Mouse (Mus musculus): Measurements from ENCODE around the gene Mxd1.
A peak's percentile ranks its signal among the peaks of the same experiment; 100 is the strongest.

The Mxd1 gene

DNA sequence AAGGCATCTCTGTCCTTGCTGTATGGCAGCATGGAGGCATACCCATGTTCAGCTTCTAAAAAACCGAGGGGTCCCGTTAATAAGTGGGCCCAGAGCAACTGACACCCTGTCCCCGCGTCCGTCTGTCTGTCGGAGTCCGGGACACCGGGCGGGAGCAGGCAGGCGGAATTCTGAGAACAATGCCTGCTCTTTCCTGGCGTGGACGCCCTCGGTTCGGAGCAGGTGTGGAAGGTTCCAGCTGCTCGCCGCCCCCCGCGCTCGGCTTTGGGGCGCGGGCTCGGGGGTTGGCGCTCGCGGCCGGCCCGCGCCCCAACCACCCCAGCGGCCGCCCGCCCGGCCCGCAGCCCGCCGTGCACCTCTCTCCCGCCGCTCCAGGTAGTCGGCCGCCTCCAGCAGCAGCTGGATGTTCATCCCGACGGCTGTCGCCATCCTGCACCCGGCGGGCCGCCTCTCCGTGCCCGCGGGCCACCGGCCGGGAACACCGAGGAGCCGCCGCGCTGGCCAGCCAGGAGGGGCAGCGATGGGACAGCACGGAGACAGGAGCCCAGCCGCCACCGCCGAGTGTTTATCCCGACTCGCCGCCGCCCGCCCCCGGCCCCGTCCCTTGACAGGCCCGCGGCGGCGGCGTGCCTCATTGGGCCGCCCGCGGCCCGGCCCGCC lies at the start of gene Mxd1:
Gene Mxd1 (minus strand): TSS at position 582 of the 660 bp plus-strand sequence.
- DNase-seq, result no peak

DNA sequence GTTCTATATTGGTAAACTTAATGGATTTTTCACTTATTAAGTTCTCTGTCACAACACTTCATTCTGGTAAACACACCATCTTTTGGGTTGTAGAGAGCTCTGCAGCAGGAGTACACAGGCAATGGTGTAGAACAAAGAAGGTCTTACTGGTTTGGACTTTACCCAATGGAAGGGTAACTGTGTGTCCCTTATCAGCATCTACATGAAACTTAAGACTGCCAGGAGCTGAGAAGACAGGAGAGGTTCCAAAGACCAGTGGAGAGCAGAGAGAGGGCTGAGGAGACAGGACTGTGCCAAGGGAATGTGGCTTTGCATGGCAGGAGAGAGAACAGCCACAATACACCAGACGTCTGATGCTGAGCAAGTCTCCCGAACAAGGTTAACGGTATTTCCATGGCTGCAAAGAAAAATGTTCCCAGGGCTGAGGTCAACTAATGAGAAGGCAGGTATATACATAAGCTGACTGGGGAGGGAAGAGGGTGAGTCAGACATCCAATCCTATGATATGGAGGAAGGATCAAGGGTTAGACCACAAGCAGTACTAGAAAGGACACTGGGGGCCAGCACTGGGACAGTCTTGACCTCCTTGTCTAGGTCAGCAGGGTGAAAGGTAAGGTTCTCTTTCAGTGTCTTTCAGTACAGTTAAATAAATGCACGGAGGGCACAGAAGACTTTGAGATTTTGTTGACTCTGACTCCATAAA lies 39.3 kb upstream of the Mxd1 start:
- DNase-seq, result no peak

DNA sequence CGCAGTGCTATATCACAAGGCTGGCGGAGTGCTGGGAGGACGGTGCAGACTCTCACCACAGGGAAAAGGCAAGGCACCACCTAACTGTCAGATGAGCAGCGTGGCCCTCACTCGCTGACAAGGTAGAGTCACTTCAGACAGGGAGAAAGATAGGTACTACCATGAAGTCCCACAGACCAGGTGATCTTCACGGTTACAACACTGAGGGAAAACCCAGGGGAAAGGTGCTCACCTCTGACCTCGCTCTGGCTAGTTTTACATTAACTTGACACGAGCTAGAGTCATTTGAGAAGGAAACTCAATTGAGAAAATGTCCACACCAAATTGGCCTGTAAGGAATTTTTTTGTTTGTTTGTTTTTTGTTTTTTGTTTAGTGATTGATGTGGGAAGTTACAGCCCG lies 33.6 kb upstream of the Mxd1 start:
- no peak for DNase-seq

DNA sequence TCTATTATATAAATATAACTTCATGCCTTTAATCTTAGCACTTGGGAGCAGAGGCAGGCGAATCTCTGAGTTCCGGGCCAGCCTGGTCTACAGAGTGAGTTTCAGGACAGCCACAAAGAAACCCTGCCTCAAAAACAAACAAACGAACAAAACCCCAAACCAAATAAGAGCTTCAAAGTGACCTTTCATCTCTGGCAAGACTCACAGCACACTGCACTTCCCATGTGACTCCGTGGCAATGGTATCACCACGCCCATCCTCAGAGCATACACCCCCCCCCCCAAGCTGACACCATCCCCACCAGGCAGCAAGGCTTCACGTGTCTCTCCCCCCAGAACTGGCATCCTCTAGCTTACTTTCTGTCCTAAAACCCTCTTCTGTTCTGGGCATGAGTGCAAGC lies 28.9 kb upstream of the Mxd1 start:
- no peak for DNase-seq

DNA sequence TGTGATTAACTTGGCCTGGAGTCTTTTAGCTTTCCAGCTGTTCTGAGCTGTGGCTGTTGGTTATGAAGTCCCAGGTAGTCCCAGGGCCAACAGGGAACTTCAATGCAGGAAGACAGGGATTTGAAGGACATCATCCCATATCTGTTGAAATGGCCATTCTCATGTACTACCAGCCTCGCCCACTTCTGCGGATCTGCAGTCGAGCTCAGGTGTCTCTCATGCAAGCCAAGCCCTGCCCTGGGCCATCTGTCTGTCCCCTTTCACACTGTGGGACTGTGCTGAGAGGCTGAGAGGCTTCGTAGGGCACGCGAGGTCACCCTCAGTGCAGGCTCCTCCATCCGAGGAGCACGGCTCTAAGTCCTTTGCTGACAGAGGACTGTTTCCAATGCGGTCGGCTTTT lies 27.3 kb upstream of the Mxd1 start:
- DNase-seq, result no peak

DNA sequence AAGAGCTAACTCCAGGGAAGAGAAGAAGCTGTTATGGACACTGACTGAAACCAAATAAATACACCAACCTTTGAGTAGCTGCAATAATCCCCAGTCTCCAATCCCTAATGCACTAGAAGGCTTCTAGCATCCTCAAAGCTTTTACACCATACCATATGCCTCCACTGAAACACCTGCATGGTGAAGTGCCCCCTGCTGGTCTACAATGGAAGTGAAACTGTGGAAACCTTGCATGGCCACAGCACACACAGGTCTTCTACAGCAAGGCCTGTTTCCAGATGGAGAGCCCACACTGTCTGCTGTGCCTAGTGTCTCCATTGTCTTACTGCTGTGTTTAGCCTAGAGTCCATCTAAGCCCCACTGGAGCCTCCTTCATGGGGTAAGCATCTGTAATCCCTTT lies 25.5 kb upstream of the Mxd1 start:
- peak; percentile 46 to 82 for DNase-seq

DNA sequence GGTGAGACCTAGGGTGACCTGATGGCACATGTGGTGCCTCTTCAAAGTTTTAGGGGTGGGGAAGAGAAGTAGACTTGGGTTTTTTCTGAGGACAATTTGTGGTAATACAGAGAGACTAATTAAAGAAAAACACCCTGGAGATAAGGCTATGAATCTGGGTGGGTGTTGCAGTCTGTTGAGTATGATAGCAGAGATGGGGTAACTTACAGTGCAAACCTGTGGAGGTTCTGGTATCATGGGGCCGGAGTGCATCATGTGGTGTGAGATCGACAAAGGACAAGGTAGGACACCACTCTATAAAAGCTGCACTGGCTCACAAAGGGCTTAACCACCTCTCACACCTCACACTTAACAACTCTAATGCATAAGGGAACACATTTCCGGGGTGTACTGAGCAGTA lies 20.7 kb upstream of the Mxd1 start:
- no peak for DNase-seq

DNA sequence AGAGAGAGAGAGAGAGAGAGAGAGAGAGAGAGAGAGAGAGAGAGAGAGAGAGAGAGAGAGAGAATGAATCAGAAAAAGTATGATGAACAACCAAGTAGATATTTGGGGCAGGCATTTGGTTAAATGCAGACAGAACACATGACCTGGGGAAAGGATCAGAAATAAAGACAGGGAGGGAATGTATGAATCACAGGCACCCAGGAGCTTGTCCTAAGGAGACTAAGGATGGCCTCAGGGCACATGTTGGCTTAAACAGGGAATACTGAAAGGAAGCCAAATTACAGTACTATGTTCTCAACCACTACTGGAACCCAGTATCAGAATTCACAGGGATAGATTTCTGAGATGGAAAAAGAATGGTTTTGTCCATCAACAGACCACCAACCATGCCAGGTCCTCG lies 18.0 kb upstream of the Mxd1 start:
- DNase-seq, result no peak

DNA sequence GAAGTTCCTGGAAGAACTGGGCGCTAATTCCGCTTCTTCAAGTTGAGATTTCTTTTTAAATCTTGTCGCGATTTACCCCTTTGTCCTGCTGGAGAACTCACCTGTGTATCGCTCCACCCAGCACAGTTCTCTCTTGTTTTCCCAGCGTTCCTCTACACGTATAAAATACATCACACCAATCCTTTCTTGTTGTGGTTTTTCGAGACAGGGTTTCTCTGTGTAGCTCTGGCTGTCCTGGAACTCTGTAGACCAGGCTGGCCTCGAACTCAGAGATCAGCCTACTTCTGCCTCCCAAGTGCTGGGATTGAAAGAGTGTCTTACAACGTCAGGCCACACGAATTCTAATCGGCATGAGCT lies 15.7 kb upstream of the Mxd1 start:
- no peak for DNase-seq

DNA sequence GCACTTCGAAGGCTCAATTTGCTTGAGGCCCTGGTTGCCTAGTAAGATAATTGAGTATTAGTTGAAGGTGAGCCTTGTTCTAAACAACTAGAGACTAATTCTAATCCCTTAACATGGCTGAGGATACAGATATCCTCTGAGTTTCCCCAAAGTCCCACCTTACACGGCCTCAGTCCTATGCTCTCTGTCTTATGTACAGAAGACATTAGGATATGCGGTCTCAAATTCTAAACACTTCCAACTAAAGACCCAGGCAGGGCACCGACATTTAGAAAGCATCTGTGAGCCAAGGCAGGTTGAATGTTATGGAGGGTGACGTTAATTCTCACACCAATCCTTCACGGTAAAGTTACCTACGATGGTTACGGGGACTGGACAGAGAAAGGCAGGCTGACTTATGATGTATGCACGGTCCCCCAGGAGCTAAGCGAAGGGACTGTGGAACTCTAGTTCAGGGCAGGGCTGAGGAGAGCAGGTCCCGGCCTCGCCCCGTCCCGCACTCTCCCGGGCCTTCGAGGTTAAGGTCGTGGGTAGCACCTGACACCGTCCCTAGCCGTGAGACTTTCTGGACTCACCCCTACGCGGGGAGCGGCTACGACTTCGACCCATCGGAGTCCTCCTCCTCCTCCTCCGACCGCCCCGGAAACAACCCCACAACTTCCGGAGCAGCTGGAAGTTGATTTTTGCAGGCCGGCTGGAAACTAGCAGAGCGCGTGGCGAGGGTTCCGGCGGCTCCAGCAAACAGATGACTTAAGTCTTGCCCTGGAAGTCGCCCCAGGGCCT lies 15.1 kb upstream of the Mxd1 start, which contains the start of gene Snrnp27:
Gene Snrnp27 (minus strand): TSS at position 651 of the 783 bp plus-strand sequence.
- peak; percentile 92 to 94 for DNase-seq

DNA sequence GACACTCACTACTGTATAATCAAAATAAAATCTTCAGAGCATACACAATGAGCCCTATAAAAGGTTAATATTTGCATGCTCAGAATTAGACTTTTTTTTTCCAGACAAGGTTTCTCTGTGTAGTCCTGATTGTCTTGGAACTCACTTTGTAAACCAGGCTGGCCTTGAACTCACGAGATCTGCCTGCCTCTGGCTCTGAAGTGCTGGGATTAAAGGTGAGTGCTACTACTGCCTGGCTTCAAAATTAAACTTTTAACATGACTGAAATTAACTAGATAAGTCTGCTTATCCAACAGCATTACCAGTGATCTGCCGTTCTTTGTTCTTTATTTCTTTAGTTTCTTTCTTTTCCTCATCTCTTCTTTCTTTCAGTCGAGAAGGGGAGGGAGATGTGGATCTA lies 12.3 kb upstream of the Mxd1 start:
- DNase-seq, result no peak

DNA sequence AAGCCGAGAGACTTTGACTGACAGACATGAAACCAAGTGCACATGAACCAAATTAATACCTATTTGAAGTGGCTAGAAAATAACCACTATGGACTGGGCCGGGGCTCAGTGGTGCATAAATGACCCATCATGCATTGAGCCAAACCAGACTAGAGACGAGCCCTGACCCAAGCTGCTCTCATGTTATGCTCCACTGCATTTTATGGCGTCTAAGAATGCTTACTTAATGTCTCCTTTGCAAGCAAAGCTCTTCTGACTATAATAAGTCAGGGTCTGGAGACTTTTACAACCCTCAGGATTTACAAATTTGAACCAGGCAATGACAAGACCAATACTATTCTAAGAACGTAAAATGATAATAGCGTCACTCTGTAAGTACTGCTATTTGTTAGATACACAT lies 9.4 kb upstream of the Mxd1 start:
- DNase-seq, result peak; percentile 63 to 82

DNA sequence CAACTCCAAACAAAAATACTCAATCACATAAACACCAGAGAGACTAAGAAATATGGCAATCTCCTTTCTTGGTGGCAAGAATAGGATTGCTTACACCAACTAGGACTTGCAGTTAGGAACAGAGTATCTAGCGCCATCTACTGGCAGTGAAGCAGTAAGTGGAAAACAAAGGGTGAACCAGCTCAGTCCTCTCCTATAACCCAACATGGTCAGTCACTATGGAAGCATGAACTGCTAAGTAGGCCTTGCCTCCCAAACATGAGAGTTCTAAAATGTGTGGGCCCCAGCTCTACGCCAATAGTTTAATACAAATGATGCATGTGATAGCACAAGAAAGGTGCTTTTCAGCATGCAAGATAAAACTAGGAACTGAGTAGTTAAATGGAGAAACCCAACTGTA lies 1.9 kb upstream of the Mxd1 start:
- DNase-seq, result peak; percentile 61 to 87

DNA sequence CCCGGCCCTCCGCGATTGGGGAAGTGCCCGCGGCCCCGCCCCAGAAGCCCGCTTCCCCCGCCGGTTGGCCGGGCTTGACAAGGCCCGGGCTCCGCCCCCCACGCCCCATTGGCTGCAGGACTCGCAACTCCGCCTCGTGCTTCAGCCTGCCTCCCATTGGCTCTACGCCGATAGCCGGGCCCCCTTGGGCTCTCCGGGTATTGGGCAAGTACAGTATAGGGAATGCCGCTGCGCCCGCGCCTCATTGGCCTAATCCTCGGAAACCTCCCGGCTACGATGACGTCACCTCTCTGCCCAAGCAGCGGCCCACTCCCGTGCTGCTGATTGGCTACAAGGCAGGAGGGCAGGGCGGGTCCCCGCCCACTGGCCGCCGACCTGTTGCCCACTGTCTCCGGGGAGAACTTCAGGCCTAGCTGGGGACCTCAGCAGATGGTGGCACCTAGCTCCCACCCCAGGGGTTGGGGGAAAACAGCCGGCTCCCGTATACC lies 323 bp upstream of the Mxd1 start:
- peak; percentile 100 for DNase-seq

DNA sequence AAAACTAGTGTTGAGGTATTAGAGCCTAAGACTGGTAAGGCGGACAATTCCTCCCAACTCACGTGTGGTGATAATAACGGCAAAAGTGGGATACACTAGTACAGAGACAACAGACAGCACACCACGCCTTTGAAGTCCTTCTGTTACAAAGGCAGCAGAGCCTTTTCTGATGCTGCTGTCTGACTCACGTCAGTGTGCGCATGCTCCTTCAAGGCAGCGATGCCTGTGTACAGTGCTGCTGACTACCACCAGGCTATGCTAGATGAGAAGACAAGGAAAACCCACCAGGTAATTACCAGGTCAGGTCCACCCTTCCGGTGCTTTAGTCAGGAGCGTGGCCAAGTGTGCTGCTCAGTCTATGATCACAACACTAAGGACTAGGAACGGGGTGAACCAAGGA lies 1.9 kb downstream of the Mxd1 start:
- no peak for DNase-seq

DNA sequence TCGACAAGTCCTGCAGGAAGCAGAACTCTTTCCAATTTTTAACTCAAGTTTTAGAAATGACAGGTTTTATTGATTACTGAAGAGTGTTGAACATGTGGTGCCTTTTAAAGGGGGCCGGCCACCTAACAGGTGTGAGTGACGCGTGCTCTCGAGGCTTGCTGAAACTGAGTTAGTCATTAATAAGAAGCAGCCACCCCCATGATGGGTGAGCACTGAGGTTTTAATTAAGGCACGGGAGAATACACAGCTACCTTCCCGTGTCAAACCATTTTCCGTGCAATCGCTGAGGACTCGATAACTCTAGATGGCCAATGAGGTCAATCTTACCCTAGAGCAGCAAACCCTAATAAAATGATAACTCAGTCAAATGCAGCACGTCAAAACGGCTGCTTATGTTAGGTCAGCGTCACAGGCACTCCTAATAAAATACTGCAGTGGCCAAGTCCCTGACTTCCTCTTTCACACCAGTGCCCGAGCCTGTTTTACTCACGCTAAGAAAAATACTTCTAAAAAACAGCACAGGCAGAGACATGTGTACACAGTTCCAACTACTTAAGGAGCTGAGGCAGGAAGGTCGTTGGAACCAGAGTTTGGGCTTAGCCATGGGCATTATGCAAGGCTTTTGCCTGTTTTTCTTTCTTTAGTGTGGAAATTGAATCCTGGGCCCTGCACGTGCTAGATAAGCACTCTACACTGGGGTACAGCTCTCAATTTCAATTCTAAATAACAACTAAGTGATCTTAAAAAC lies 3.2 kb downstream of the Mxd1 start:
- DNase-seq, result peak; percentile 45 to 53

DNA sequence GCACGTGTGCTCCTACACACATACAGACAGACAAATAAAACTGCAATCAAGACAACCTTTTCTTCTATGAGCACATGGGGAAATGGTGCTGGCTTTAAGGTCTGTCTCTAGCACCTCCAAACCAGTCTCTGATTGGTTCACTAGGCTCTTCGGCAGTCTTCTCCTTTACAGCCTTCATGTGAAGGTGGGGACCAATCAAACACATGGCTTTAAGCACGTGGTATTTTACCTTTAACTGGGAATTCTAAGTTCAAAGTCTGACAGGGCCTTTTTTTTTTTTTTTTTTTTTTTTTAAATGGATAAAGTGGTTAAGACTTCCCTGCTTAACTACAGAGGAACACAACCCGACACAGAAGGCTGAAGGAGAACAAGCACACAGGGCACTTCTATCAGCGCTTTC lies 3.9 kb downstream of the Mxd1 start:
- peak in 1 of 2 experiments; percentile 51 for DNase-seq

DNA sequence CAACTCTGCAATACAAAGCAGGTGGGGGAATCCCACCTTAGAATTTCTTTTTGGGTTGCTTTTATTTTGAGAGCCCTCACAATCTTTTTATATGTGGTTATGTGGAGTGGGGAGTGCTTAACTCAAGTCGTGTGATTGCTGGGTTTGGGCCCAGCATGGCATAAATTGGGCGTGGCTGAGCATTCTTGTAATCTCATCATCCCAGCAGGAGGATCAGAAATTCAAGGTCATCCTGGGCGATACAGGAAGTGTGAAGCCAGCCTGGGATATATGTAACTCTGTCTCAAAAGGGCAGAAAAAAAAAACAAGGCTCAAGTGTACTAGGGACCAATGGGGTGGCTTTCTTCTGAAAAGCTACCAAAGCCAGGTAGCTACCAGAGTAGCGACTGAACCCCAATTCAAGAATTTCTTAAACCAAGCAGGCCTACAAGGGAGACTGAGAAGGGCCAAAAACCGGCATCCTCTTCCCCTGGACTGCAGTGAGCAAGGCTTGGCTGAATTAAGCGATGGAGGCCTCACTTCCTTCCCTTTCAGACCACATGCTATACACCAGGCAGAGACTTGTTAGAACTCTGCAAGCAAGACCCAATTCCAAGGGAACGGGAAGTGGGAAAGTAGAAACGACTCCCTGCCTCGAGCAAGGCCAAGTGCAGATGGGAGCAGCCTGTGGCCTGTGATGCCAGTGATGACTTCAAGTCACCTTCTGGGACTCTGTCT lies 8.6 kb downstream of the Mxd1 start:
- DNase-seq, result no peak

DNA sequence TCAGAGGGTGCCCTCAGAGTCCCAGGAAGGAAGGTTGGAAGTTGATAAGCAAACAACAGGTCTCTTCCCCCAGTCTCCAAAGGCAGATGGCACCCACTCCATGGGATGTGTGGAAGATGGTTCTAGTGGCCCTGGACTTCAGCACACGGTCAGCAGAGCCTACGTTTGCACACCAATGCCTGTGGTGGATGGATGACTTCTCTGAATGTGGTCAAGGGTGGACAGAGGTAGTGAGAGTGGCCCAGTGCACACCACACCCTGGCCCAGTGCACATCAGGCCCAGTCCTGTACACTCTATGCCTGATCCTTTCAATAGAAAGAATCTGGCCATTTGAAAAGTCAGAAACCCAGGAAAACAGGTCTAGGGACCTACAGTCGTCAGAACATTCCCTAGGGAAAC lies 10.5 kb downstream of the Mxd1 start:
- no peak for DNase-seq

DNA sequence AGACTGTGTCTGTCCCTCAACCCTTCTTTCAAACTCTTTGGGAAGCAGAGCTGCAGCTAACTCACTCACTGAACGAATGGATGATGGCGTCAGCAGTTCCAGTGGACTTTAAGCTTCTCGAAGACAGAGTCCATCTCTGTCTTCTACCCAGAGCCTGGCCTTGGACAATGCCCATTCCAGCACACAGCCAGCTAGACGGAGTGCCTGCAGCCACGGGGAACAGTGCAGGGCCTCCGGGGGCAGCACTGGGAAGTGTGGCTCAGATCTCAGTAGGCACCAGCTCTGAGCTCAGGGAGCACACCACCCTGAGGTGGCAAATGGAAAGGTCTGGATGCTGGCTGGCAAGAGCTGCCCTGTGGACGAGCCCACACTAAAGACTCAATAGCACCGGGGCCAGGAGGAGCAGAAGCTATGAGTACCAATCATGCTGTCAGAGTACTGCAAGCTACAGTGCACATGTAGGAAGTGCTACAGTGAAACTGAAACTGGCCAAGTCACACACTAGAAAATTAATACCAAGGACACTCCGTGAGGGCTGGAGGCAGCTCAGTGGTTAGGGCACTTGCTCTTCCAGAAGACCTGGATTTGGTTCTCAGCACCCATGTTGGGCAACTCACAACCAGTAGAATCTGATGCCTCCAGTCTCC lies 14.6 kb downstream of the Mxd1 start:
- DNase-seq, result peak; percentile 64 to 69

DNA sequence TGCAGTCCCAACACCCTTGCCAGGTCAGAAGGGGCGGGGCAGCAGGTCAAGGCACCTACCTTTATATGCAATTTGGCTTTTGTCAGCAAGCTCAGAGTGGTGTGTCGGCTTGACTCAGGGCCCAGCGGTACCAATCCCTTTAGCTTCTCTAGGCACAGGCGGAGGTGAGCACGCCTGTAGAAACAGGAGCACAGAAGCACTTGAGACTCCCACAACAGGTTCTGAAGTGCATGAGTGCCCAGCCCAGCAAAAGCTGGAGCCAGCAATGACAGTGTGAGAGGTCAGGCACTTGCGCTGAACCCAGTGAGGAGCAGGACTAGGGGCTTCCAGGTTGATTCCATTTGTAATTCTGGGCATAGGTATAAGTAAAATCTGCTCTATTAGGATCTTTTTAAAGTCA lies 15.9 kb downstream of the Mxd1 start:
- DNase-seq, result no peak

DNA sequence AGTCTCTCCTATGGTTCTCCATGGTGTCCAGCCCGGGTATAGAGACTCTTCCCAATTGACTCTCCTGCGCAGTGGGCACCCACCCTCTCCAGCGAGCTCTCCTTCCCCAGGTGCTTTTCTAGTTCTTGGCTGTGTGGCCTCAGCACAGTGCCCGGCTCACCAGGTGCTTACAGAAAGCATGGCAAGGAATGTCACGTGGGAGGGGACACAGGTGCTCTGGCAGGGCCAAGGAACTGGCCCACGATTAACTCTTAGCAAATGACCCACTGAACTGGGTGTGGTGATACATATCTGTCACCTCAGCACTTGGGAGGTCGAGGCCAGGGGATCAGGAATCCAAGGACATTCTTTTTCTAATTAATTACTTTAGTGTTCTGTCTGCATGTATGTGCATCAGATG lies 22.8 kb downstream of the Mxd1 start:
- DNase-seq, result no peak
